Mouse (Mus musculus): ENCODE results near the gene Nectin1.
A peak's percentile ranks its signal among the peaks of the same experiment; 100 is the strongest.

Nectin1 gene

DNA sequence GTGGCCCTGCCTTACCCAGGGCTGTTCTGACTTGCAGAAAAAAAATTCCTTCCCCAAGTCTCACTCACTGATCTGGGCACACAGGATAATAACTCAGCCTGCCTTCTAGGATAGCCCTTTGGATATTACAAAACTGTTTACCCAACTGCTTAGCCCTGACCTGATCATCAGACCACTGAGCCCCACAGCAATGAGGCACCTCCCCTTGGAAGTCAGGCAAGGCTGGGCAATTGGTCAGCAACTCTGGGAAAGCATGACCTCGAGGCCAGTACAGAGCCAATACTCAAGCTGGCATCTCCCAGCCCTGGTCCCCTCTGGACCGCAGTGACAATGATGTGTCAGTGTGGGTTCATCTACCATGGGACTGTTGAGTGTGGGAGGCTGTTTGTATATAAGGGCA, 69.4 kb downstream of the Nectin1 start:
- DNase-seq = no peak

DNA sequence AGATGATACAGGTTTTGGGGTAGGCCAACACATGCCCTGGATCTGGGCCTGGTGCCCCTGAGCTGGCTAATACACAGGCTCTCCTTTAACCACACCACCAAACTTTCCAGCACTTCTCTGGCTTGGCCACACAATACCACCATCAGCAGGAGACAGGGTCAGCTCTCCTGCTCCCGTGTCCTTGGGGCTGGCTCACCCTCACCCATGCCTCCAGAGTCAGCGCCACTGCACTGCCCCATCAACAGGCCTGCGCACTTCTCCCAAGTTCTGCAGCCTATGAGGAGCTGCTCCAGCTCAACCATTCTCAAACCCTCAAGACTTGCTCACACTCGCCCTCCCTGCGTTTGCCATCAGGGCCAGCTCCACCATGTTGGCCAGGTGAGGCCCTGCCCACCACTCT, 78.4 kb downstream of the Nectin1 start:
- no peak for DNase-seq

DNA sequence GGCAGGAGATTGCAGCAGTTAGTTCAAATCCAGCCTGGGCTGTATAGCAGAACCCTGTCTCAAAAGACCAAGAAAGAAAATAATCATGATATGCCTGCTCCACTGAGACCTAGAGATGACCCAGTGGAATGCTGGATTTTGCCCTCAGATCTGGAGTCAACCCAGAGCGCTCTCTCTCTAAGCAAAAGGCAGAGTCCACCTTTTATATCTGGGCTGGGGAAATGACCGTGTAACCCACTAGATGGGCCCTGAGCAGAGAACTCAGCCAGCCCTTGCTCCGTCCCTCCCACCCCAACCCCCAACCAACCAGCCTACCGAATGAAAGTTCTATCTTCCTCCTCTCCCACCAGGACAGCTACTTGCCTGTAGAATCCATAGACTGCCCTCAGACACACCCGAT, 81.4 kb downstream of the Nectin1 start:
- peak; percentile 28 to 52 for DNase-seq

DNA sequence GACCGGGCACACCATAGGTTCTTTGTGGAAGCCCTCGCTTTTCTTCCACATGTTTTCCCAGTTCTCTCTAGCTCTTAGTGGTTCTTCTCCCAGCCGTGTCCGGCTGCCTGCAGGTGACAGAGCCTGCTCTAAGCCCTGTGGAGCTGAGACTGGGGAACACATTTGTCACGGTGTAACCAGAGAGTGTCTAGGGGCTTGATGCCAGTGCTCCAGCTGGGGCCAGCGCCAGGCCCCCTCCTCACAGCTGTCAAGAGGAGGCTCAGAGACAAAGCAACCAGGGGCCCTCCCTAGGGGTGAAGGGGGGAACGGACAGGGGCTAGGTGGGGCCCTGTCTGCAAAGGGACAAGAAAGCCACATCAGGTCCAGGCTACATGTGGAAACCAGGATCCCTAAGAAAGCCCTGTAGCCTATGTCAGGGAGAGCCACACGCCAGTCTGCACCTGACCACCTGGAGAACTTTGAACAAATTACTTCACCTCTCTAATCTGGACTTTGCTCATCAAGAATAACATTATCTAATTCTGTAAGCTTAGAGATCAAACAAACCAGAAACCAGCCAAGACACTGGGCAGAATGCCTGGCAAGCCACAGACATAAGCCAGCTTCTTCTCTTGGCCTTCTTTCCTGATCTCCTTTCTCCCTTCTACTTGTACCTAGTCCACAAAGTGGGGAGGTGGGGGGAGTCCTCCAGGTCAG, 82.9 kb downstream of the Nectin1 start:
- peak; percentile 49 to 54 for DNase-seq

DNA sequence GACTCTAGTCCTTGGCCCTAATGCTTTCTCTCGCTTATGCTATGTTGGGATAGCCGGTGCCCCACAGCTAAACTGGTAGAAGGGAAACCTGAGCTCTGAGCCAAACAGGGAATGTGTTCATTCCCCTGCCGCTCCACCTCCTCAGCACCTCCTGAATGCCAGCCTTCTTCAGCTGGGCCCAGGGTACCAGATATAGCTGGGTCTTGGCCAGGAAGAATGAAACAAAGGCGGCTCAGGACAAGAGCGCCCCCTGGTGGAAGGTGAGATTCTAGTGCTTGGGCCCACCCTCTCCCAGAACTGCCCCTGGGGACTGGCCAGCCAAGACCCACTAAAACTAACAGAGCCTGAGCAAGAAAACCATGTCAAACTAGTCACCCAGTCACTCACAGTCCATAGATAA, 83.8 kb downstream of the Nectin1 start:
- DNase-seq = peak; percentile 20 to 61

DNA sequence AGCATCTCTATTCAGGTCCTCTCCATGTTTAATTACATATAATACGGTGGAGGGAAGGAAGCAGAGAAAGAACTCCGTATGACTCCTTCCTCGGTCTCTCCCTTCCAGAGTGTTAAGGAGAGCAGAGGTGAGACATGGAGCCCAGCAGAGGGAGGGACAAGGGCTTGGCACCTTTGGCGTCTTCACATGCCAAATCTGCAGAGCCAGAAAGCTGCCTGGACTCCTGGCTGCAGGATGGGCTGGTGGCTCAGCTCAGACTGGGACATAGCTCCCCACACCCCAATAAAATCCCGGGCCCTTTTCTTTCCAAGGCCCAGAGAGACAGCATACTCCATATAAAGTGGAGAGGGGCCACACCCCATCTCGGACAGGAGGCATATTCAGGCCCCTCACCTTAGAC, 85.2 kb downstream of the Nectin1 start:
- DNase-seq = no peak

DNA sequence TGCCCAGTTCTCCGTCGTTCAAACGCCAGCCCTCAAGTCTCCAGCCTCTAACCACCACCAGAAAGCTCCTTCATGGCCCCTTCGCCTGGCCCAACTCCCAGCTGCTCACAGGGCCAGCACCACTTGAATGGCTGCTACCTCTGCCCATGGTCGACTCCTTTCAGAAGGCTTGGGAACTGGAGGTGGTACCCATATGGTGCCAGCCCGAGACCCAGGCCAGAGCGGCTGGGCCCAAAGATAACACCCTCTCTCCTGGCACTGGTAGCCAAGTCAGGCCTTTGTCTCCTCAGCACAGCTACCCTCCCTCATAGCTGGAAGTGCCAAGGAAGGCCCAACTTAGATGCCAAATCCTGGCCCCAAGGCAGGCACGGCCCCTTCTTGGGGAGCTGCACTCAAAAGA, 89.4 kb downstream of the Nectin1 start:
- no peak for DNase-seq

DNA sequence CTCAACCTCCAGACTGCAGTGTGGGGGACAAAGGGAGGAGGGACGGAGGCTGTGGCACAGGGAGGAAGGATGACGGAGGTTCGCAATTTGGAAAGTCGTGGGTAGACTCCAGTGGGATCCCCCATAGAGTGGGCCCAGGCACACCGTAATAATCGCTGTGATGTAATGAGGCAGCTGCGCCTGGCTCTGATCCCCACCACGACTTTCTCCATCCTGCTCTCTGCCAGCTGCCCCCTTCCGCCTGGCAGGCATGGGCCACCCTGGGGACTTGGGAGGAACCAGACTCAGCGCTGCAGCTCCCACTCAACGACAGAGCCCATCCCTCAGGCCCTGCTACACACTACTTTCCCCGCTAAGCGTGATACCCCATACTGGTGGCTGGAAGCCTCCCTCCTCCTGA, 90.5 kb downstream of the Nectin1 start:
- DNase-seq = no peak

DNA sequence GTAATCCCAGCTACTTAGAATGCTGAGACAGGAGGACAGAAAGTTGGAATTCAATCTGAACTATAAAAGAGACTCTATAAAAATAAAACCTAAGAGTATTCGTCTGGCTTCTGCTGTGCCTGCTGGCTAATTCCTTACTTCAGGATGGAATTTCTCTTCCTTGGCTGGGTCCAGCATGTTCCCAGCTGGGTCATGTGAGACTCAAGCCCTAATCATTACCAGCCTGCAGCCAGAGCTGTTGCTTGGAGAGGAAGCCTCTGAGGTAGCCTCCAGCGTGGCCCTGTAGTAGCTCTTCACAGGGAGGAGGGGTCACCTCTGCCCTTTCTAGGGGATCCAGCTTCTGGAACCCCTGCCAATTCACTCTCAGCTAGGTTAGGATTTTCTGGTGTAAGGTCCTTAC, 94.8 kb downstream of the Nectin1 start:
- DNase-seq = no peak

DNA sequence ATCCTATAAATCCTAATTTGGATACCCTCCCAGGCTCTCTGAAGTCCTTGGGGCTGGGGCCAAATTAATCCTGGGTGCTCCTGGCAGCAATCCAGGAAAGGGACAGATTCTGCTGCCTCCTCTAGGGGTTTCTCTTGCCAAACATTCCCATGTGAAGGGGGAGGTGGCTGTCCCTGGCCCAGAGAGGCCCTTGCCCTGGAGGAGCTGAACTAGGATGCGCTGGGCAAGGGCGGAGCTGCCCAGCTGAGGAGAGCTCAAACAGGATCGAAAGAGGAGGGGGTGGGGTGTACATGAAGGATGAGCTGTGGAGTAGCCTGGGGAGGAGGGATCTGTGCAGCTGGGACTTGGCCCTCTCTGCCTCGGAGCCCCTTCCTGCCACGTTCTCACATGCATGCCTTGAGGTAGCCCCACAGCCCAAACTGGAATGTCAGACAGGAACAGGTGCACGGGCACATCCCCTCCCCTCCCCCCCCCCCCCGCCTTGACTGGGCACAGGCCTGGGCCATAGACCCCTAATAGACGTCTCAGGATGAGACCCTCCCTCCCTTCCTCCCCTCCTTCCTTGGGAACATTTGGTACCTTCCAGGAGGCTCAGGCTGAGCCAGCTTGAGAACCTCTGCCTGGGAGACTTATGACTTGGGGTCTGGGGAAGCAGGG, 99.3 kb downstream of the Nectin1 start:
- no peak for DNase-seq

DNA sequence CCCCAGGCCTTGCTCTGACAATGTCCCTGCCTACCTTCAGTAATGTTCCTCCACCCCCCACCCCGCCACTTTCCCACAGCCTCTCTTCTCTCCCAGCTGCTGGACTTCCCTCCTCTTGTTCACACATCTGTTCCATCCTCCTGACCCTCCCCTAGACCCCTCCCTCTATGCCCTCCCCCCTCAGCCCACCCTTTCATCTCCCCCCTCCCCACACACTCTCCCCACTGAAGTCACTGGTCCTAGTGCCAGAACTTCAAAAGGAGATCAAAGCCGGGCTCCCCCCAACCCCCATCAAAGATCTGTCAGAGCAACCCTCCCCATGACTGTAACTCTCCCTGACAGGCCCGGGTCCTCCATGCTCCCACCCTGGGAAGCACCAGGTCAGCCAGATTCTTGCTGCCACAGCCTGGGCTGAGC, 99.9 kb downstream of the Nectin1 start:
- no peak for DNase-seq

DNA sequence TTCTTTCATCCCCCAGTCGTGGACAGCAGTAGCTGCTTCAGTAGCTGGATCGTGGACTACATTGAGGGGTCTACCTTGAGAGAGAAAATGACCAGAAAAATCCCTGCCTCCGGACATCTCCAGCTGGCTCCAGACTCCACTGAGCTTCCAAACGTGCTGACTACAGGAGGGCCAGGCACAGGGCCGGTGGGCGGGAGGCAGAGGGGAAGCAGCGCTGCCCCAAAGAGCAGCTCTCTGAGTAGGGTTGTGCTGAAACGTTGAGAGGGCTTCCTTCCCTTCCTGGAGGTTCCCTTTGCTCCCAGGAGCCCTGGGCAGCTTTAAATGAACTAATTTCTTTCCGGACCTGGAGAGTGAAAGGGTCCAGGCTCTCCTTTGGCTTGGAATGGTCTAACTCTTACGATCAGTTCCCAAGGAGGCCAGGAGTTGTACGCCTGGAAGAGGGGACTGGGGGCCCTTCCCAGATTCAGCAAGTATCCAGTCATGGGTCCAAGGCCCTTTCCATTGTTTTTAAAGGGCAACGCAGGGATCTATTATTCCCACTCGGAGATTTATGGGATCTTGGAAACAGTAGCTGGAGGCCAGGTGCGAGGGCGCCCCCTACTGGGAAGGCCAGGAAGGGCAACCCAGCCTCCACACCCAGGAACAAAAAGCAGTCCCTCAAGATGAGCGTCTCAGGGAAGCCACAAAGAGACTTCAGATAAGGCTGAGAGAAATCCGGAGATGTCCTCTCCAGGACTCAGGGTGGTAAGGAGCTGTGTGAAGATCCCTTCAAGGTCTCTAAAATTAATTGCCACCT, 102.1 kb downstream of the Nectin1 start:
- peak in 1 of 2 experiments; percentile 46 for DNase-seq

DNA sequence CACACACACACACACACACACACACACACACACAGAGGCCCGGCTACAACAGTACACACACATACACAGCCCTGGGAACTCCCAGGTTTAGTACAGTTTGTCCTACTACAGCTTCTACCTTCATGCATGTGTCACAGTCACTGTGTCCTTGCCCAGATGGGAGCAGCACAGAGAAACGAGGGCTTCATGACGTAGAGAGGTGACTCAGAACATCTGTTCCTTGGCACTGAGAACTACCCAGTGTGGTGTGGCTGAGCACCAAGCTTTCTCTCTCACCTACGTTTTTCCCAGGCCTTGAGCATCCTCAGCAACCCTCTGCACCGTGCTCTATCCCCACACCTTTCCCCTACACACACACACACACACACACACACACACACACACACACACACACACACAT, 104.1 kb downstream of the Nectin1 start:
- DNase-seq = no peak

DNA sequence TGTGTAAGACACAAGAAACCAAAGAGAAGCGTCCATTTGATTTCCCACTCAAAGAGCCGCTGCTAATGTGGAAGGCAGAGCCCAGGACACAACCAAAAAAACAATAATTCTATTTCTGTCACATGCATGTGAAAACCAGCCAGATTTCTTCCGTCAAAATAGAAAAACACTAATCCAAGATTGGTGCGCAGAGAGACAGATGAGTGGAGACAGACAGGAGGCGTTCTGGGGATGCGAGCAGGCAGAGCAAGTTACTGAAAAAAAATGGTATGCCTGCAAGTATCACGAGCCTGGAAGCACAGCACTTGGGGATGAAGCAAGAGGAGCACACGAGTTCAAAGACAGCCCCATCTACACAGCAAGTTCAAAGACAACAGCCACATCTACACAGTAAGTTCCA, 106.5 kb downstream of the Nectin1 start:
- DNase-seq = no peak

DNA sequence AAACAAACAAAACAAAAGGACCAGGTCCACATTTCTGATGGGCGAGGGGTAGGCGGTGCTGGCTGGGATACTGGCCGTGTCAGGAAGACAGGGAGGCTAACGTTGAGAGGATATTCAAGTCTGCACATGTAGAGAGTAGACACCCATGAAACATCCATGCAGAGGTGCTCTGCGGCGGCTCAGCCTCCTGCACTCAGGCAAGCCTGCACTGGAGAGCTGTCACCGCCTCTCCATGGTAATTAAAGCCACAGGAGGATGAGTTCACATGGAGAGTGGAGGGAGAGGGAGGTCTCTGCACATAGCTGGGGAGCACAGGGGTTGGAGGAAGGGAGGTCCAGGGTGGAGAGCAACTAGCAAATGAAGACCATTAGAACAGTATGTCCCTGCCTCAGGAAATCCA, 107.4 kb downstream of the Nectin1 start:
- no peak for DNase-seq

DNA sequence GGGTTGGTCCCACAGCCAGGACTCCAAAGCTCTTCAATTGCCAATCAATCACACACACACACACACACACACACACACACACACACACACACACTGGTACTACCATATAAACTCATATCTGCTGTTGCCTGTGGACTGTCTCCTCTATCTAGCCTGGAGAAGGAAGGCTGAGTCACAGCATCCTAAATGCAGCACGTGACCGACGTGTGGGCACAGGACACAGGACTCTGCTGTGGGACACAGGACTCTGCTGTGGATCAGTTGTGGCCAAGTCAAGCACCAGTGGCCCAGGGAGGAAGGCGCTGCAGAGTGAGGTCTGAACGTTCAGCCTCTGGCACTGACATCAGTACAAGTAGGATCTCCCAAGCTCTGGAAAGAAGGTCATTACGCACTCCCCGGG, 112.1 kb downstream of the Nectin1 start:
- DNase-seq = no peak
